Mouse (Mus musculus) cortical plate, adult 2 months (tissue): ENCODE data around the gene Slit1. TPM values are rescaled to one million over a fixed set of nuclear protein-coding genes. Genes with fewer than 3 reads are reported as not detected.

Experiments used
- H3K27ac ChIP-seq: fragments of 200-500 bp; 2 replicates; pipeline ENCODE4 v1.5.1; 2012; ENCODE audit warnings: low read length, control low read depth, inconsistent platforms; ENCODE audit not compliant: insufficient read depth
- H3K4me1 ChIP-seq: fragments of 200-500 bp; 2 replicates; pipeline ENCODE4 v1.6.1; 2011; ENCODE audit warnings: low read length; ENCODE audit not compliant: control insufficient read depth, insufficient read depth
- H3K4me3 ChIP-seq: fragments of 200-500 bp; 2 replicates; pipeline ENCODE4 v1.5.1; 2011; ENCODE audit warnings: mild to moderate bottlenecking, low read length, control low read depth; ENCODE audit not compliant: insufficient read depth
- CTCF ChIP-seq: fragments of 200-500 bp; IDR thresholded peaks from 2 replicates; pipeline ENCODE4 v1.5.1; 2011; ENCODE audit warnings: mild to moderate bottlenecking, control low read depth, low read length; ENCODE audit not compliant: insufficient read depth; ENCODE audit errors: extremely low read depth
- POLR2A ChIP-seq: fragments of 200-500 bp; IDR thresholded peaks from 2 replicates; pipeline ENCODE4 v1.6.1; 2011; ENCODE audit warnings: mild to moderate bottlenecking, low read length, control low read depth; ENCODE audit not compliant: insufficient read depth; ENCODE audit errors: extremely low read depth
- polyA plus RNA-seq: library from polyadenylated mRNA; depleted of rRNA; stranded (reverse); fragments of >200 nt; gene quantifications from 2 replicates; pipeline ENCODE4 v1.2.3, GENCODE M21; 2012

The Slit1 gene
- polyA plus RNA-seq, 1 experiment: 20.3 TPM

GRCm38 (mm10) chr19:41707850-41708249, 35.6 kb downstream of the Slit1 start:
- no peak for TF ChIP-seq POLR2A
- no peak for TF ChIP-seq CTCF
- no peak overlapping the region for H3K27ac ChIP-seq
- peaks cover 4% of the 10 kb centered on the region for H3K4me1 ChIP-seq
- no peak overlapping the region for H3K4me3 ChIP-seq

- Histone ChIP-seq H3K27ac (no peak overlapping the region), H3K4me3 (no peak overlapping the region), H3K4me1 (peaks cover 2% of the 10 kb centered on the region; the same call in 1 of the 2 replicates)
- TF ChIP-seq POLR2A: no peak
- no peak for TF ChIP-seq CTCF
Observed at GRCm38 (mm10) chr19:41706094-41706828, 37.2 kb downstream of the Slit1 start.

GRCm38 (mm10) chr19:41705416-41705815, 38.0 kb downstream of the Slit1 start:
- TF ChIP-seq POLR2A (no peak), CTCF (no peak)
- Histone ChIP-seq H3K27ac (no peak overlapping the region), H3K4me1 (peaks cover 2% of the 10 kb centered on the region; the same call in 1 of the 2 replicates), H3K4me3 (no peak overlapping the region)

- TF ChIP-seq POLR2A (no peak), CTCF (no peak)
- no peak overlapping the region for H3K4me3 ChIP-seq
- no peak overlapping the region for H3K27ac ChIP-seq
- H3K4me1 ChIP-seq: peaks cover 1% of the 10 kb centered on the region; the same call in 1 of the 2 replicates
Observed at GRCm38 (mm10) chr19:41702638-41703037, 40.8 kb downstream of the Slit1 start.

GRCm38 (mm10) chr19:41698857-41699424, 44.5 kb downstream of the Slit1 start:
- Histone ChIP-seq H3K4me3 (no peak overlapping the region), H3K4me1 (peaks cover 18% of the 10 kb centered on the region), H3K27ac (no peak overlapping the region)
- no peak for TF ChIP-seq CTCF
- no peak for TF ChIP-seq POLR2A

- peak overlapping the region; percentile 79; the same call in 1 of the 2 replicates for H3K27ac ChIP-seq
- H3K4me3 ChIP-seq: no peak overlapping the region
- peaks cover 20% of the 10 kb centered on the region for H3K4me1 ChIP-seq
- TF ChIP-seq POLR2A (no peak), CTCF (no peak)
Observed at GRCm38 (mm10) chr19:41697807-41698515, 45.5 kb downstream of the Slit1 start.

GRCm38 (mm10) chr19:41697111-41697806, 46.2 kb downstream of the Slit1 start:
- Histone ChIP-seq H3K27ac (peak overlapping the region; percentile 79; the same call in 1 of the 2 replicates), H3K4me3 (no peak overlapping the region), H3K4me1 (peaks cover 20% of the 10 kb centered on the region)
- no peak for TF ChIP-seq POLR2A
- peak; percentile 42 for TF ChIP-seq CTCF

GRCm38 (mm10) chr19:41696443-41696842, 47.0 kb downstream of the Slit1 start:
- Histone ChIP-seq H3K4me1 (peaks cover 20% of the 10 kb centered on the region), H3K4me3 (no peak overlapping the region), H3K27ac (no peak overlapping the region; the same call in 1 of the 2 replicates)
- no peak for TF ChIP-seq CTCF
- no peak for TF ChIP-seq POLR2A

GRCm38 (mm10) chr19:41695046-41695445, 48.4 kb downstream of the Slit1 start:
- TF ChIP-seq POLR2A: no peak
- no peak for TF ChIP-seq CTCF
- Histone ChIP-seq H3K4me1 (peaks cover 20% of the 10 kb centered on the region), H3K27ac (peak overlapping the region; percentile 23; the same call in 1 of the 2 replicates), H3K4me3 (no peak overlapping the region)
